In genomic region chr12:15723529-15723928, GRCm38 (mm10) we compare ENCODE assay signal across 23 mouse cellular contexts.
A peak's percentile ranks its signal among the peaks of the same experiment; 100 is the strongest.
DNase-seq lines count a peak whose midpoint lies in the region; ATAC-seq lines count a peak whose summit lies in the region.
"Had no signal": no experiment of that assay in that cellular context is flagged by ENCODE, and none has a peak within 500 bp of the region (broad histone marks: within the 10 kb centered on the region; RNA-seq: fewer than 3 reads in every experiment).

No protein-coding gene starts in this region.

- no peaks in the 10 kb centered on the region for H3K27me3 ChIP-seq in limb, embryonic 11.5 days (ENCODE audit: control insufficient read depth, insufficient read depth, low read length)
- H3K27me3 ChIP-seq in limb, embryonic 10.5 days (ENCODE audit: low read depth, poor library complexity, severe bottlenecking): no peaks in the 10 kb centered on the region
- no peaks in the 10 kb centered on the region for H3K27me3 ChIP-seq in embryonic facial prominence, embryonic 10.5 days (replicated peaks; ENCODE audit: low read depth, poor library complexity, severe bottlenecking)
- no peaks in the 10 kb centered on the region for H3K27me3 ChIP-seq in intestine, embryonic 15.5 days (replicated peaks)
- H3K27me3 ChIP-seq: CH12.LX; heart, embryonic 15.5 days; hindbrain, embryonic 15.5 days; Patski had no signal

- WGBS in limb, embryonic 11.5 days: 39% methylated on average over 6 of the region's 6 CpGs
- WGBS in limb, embryonic 10.5 days: 59% methylated on average over 6 of the region's 6 CpGs
- 63% methylated on average over 6 of the region's 6 CpGs for WGBS in embryonic facial prominence, embryonic 10.5 days
- 67% methylated on average over 6 of the region's 6 CpGs for WGBS in intestine, embryonic 15.5 days

- no peak overlapping the region for H3K27ac ChIP-seq in limb, embryonic 11.5 days (replicated peaks; ENCODE audit: low read depth, low read length)
- H3K27ac ChIP-seq in limb, embryonic 10.5 days: no peak overlapping the region
- no peak overlapping the region for H3K27ac ChIP-seq in embryonic facial prominence, embryonic 10.5 days (replicated peaks)
- H3K27ac ChIP-seq in intestine, embryonic 15.5 days: no peak overlapping the region
- H3K27ac ChIP-seq: heart, adult 2 months; heart, embryonic 15.5 days; hindbrain, embryonic 10.5 days; hindbrain, embryonic 15.5 days had no signal

- no peak for ATAC-seq in limb, embryonic 11.5 days (ENCODE audit: insufficient number of reproducible peaks, low FRiP score, low TSS enrichment, low read depth)
- ATAC-seq in intestine, embryonic 15.5 days: no peak
- ATAC-seq: activated CD4-positive, CD25-positive, alpha-beta regulatory T cell, adult 4 months; forebrain, embryonic 16.5 days; inflammation-experienced regulatory T-cells, adult 6 months; Patski had no signal

- no peaks in the 10 kb centered on the region for H3K9me3 ChIP-seq in limb, embryonic 11.5 days (ENCODE audit: control insufficient read depth, low read length)
- H3K9me3 ChIP-seq in limb, embryonic 10.5 days (replicated peaks): no peaks in the 10 kb centered on the region
- H3K9me3 ChIP-seq in embryonic facial prominence, embryonic 10.5 days: no peaks in the 10 kb centered on the region
- no peaks in the 10 kb centered on the region for H3K9me3 ChIP-seq in intestine, embryonic 15.5 days
- H3K9me3 ChIP-seq: heart, embryonic 15.5 days; hindbrain, embryonic 10.5 days; hindbrain, embryonic 15.5 days had no signal

- H3K4me1 ChIP-seq in limb, embryonic 11.5 days (ENCODE audit: control insufficient read depth, insufficient read depth, low read length): no peaks in the 10 kb centered on the region
- H3K4me1 ChIP-seq in limb, embryonic 10.5 days: peaks cover 10% of the 10 kb centered on the region
- H3K4me1 ChIP-seq in embryonic facial prominence, embryonic 10.5 days: peaks cover 5% of the 10 kb centered on the region
- no peaks in the 10 kb centered on the region for H3K4me1 ChIP-seq in intestine, embryonic 15.5 days (replicated peaks)
- H3K4me1 ChIP-seq: hindbrain, embryonic 10.5 days; hindbrain, embryonic 15.5 days had no signal

- H3K4me2 ChIP-seq in limb, embryonic 11.5 days (ENCODE audit: low read depth, severe bottlenecking): no peak overlapping the region
- no peak overlapping the region for H3K4me2 ChIP-seq in intestine, embryonic 15.5 days (replicated peaks)
- H3K4me2 ChIP-seq: heart, embryonic 11.5 days; heart, embryonic 15.5 days; hindbrain, embryonic 15.5 days had no signal

- H3K36me3 ChIP-seq in limb, embryonic 11.5 days (ENCODE audit: control insufficient read depth, insufficient read depth, low read length): no peaks in the 10 kb centered on the region
- no peaks in the 10 kb centered on the region for H3K36me3 ChIP-seq in limb, embryonic 10.5 days
- H3K36me3 ChIP-seq in embryonic facial prominence, embryonic 10.5 days (replicated peaks): no peaks in the 10 kb centered on the region
- no peaks in the 10 kb centered on the region for H3K36me3 ChIP-seq in intestine, embryonic 15.5 days
- H3K36me3 ChIP-seq: heart, embryonic 15.5 days; hindbrain, embryonic 10.5 days; hindbrain, embryonic 15.5 days had no signal

- intact Hi-C loops in heart, postnatal 10 days (cut with DNase I): loop anchor here (5.0 kb wide), 3 partner anchors 54 to 181 kb away; no protein-coding TSS in a partner anchor

- DNase-seq in limb, embryonic 11.5 days (ENCODE audit: low spot score): peak; percentile 34
- no peak for DNase-seq in limb, embryonic 10.5 days (ENCODE audit: low spot score)
- DNase-seq in embryonic facial prominence, embryonic 10.5 days (ENCODE audit: low spot score): peak; percentile 26
- DNase-seq in forelimb bud, embryonic 11.5 days (ENCODE audit: low read depth, low spot score): peak; percentile 30
- peak; percentile 61 for DNase-seq in mesoderm, embryonic 11.5 days (ENCODE audit: low read depth, low spot score)
- DNase-seq in heart, postnatal 10 days: no peak
- DNase-seq: adrenal gland, adult 8-10 months; adrenal gland, postnatal 36 days; cerebellum, adult 2 months; cerebellum, postnatal 14 days; gastrocnemius, postnatal 14 days; heart, adult 2 months; kidney, adult 11 months had no signal

- H3K4me3 ChIP-seq in limb, embryonic 11.5 days (ENCODE audit: low read depth, low read length): no peak overlapping the region
- no peak overlapping the region for H3K4me3 ChIP-seq in limb, embryonic 10.5 days
- H3K4me3 ChIP-seq in embryonic facial prominence, embryonic 10.5 days: no peak overlapping the region
- H3K4me3 ChIP-seq in intestine, embryonic 15.5 days (replicated peaks): no peak overlapping the region
- H3K4me3 ChIP-seq: heart, adult 2 months; heart, embryonic 15.5 days; hindbrain, embryonic 10.5 days; hindbrain, embryonic 15.5 days had no signal

- H3K9ac ChIP-seq in limb, embryonic 11.5 days (ENCODE audit: low read length): no peak overlapping the region
- H3K9ac ChIP-seq in intestine, embryonic 15.5 days: no peak overlapping the region
- H3K9ac ChIP-seq: heart, embryonic 15.5 days; hindbrain, embryonic 15.5 days had no signal

Comparison
In these comparisons a context has a peak if more than half of its experiments do, and no peak if none do; other contexts are left out.
1. DNase-seq: peak in limb, embryonic 11.5 days (single experiment), embryonic facial prominence, embryonic 10.5 days (single experiment), forelimb bud, embryonic 11.5 days (single experiment) and mesoderm, embryonic 11.5 days (single experiment); none in limb, embryonic 10.5 days (single experiment) and heart, postnatal 10 days (0 of 2).